Mouse (Mus musculus): ENCODE results near the gene Nisch. TPM values are rescaled to one million over a fixed set of nuclear protein-coding genes. Genes with fewer than 3 reads are reported as not detected.
A peak's percentile ranks its signal among the peaks of the same experiment; 100 is the strongest.

Nisch gene
- total and polyA plus RNA-seq, 2 experiments, result 66.7 to 152 TPM

DNA sequence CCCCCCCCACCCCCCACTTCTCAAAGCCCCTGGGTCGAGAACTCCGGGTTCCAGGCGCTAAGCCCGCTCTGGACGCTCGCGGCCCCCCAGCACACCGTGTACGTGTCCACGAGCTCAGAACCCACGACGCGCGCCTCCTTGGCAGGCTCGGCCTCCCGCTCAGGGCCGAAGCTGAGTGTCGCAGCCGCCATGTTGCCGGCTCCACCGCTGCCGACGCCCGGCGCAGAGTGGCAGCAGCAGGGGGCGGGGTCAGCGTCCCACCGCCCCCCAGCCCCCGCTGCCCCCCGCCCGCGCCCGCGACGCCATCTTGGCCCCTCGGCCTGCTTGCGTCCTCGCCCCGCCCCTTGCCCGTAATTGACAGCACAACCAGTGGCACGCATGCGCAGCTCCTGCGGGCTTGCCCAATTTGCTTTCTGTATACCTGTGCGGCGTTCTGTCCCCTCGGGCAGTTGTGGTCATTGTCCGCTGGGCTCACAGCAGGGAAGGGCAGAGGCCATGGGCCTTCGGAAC is 10.2 kb downstream of the Nisch start:
- peak; percentile 90 for DNase-seq (ENCODE audit: extremely low read depth, low read depth, low spot score)
- peaks cover 19% of the 10 kb centered on the region; the same call in 1 of the 2 replicates for H3K79me2 ChIP-seq (ENCODE audit: control insufficient read depth, insufficient read depth, low read length)
- H3K9ac ChIP-seq (ENCODE audit: low read depth, low read length), result peak overlapping the region; percentile 95
- no peaks in the 10 kb centered on the region for H3K27me3 ChIP-seq (ENCODE audit: control insufficient read depth, insufficient read depth, low read length)
- peaks cover 19% of the 10 kb centered on the region for H3K36me3 ChIP-seq (ENCODE audit: control insufficient read depth, insufficient read depth, low read length)
- under 1% methylated on average over 48 of the region's 48 CpGs for WGBS
- H3K4me1 ChIP-seq (ENCODE audit: control insufficient read depth, insufficient read depth, low read length), result peaks cover 11% of the 10 kb centered on the region; the same call in 1 of the 2 replicates
- peak overlapping the region; percentile 84 for H3K4me3 ChIP-seq (ENCODE audit: insufficient read depth, low read depth, low read length)
- peak overlapping the region; percentile 73 for H3K27ac ChIP-seq (replicated peaks; ENCODE audit: insufficient read depth, low read depth, low read length)
- no peak for TF ChIP-seq CTCF (IDR thresholded peaks at IDR 0.05; ENCODE audit: low read depth, low read length)
- 0 out of 2 replicates have a peak, but pooled peaks have one; percentile 65 for TF ChIP-seq POLR2A (IDR thresholded peaks at IDR 0.05; ENCODE audit: extremely low read depth, insufficient read depth, low read length)

- Histone ChIP-seq H3K4me3 (ENCODE audit: insufficient read depth, low read depth, low read length) (peak overlapping the region; percentile 84), H3K9ac (ENCODE audit: low read depth, low read length) (peak overlapping the region; percentile 95), H3K4me1 (ENCODE audit: control insufficient read depth, insufficient read depth, low read length) (peaks cover 11% of the 10 kb centered on the region; the same call in 1 of the 2 replicates), H3K27me3 (ENCODE audit: control insufficient read depth, insufficient read depth, low read length) (no peaks in the 10 kb centered on the region), H3K27ac (replicated peaks; ENCODE audit: insufficient read depth, low read depth, low read length) (peak overlapping the region; percentile 73), H3K36me3 (ENCODE audit: control insufficient read depth, insufficient read depth, low read length) (peaks cover 24% of the 10 kb centered on the region), H3K79me2 (ENCODE audit: control insufficient read depth, insufficient read depth, low read length) (peaks cover 19% of the 10 kb centered on the region; the same call in 1 of the 2 replicates)
- TF ChIP-seq POLR2A (IDR thresholded peaks at IDR 0.05; ENCODE audit: extremely low read depth, insufficient read depth, low read length), result no peak
- TF ChIP-seq CTCF (IDR thresholded peaks at IDR 0.05; ENCODE audit: low read depth, low read length), result no peak
- WGBS, result under 1% methylated on average over 39 of the region's 39 CpGs
- peak; percentile 39 for DNase-seq (ENCODE audit: extremely low read depth, low read depth, low spot score)
Observed at GRCm38 (mm10) chr14:31205562-31206467, 10.9 kb downstream of the Nisch start.

DNA sequence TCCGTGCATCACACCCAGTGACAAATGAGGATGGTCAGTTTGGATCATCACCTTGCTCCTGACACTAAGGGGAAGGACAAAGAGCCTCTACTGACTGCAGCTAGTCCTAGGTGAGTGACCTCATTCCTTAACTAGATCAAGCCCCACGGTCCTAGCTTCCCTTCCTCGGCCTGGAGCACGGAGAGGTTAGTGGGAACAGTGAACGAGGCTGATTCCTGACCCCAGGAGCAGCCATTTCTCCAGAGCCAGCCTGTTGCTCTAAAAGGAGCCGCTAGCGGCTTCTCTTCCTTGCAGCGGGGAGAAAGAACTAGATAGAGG is 11.5 kb downstream of the Nisch start:
- WGBS, result 11% methylated on average over 8 of the region's 8 CpGs
- Histone ChIP-seq H3K27me3 (ENCODE audit: control insufficient read depth, insufficient read depth, low read length) (no peaks in the 10 kb centered on the region), H3K79me2 (ENCODE audit: control insufficient read depth, insufficient read depth, low read length) (peaks cover 19% of the 10 kb centered on the region; the same call in 1 of the 2 replicates), H3K27ac (replicated peaks; ENCODE audit: insufficient read depth, low read depth, low read length) (peak overlapping the region; percentile 73), H3K9ac (ENCODE audit: low read depth, low read length) (peak overlapping the region; percentile 95), H3K36me3 (ENCODE audit: control insufficient read depth, insufficient read depth, low read length) (peaks cover 28% of the 10 kb centered on the region), H3K4me1 (ENCODE audit: control insufficient read depth, insufficient read depth, low read length) (peaks cover 11% of the 10 kb centered on the region; the same call in 1 of the 2 replicates), H3K4me3 (ENCODE audit: insufficient read depth, low read depth, low read length) (peak overlapping the region; percentile 84)
- DNase-seq (ENCODE audit: extremely low read depth, low read depth, low spot score), result peak; percentile 32
- TF ChIP-seq POLR2A (IDR thresholded peaks at IDR 0.05; ENCODE audit: extremely low read depth, insufficient read depth, low read length) (no peak), CTCF (IDR thresholded peaks at IDR 0.05; ENCODE audit: low read depth, low read length) (no peak)

DNA sequence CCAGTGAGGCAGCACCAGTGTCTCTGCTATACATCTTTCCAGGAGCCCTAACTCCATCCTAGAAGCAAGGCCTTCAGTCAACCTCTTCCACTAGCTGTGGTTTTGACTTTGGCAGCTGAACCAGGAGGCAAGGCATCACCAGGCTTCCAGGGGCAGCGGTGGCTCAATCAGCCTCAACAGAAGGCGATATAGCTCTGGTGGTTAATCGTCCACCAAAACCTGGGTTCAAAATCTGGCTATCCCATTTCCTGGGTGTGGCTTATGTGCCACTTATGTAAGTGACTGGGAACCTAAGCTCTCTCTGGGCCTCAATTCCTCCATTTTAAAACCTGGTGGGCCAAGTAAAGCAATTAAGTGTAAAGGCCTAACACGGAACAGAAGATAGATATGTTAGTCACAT is 11.9 kb downstream of the Nisch start:
- Histone ChIP-seq H3K4me1 (ENCODE audit: control insufficient read depth, insufficient read depth, low read length) (peaks cover 11% of the 10 kb centered on the region; the same call in 1 of the 2 replicates), H3K79me2 (ENCODE audit: control insufficient read depth, insufficient read depth, low read length) (peaks cover 19% of the 10 kb centered on the region; the same call in 1 of the 2 replicates), H3K36me3 (ENCODE audit: control insufficient read depth, insufficient read depth, low read length) (peaks cover 29% of the 10 kb centered on the region), H3K27me3 (ENCODE audit: control insufficient read depth, insufficient read depth, low read length) (no peaks in the 10 kb centered on the region), H3K4me3 (ENCODE audit: insufficient read depth, low read depth, low read length) (peak overlapping the region; percentile 84; the same call in 1 of the 2 replicates), H3K27ac (replicated peaks; ENCODE audit: insufficient read depth, low read depth, low read length) (no peak overlapping the region; the same call in 1 of the 2 replicates), H3K9ac (ENCODE audit: low read depth, low read length) (peak overlapping the region; percentile 95)
- TF ChIP-seq CTCF (IDR thresholded peaks at IDR 0.05; ENCODE audit: low read depth, low read length) (no peak), POLR2A (IDR thresholded peaks at IDR 0.05; ENCODE audit: extremely low read depth, insufficient read depth, low read length) (no peak)
- DNase-seq (ENCODE audit: extremely low read depth, low read depth, low spot score), result peak; percentile 37
- WGBS, result 24% methylated on average over 4 of the region's 4 CpGs

GRCm38 (mm10) chr14:31200038-31200437 is 16.7 kb downstream of the Nisch start:
- peaks cover 34% of the 10 kb centered on the region for H3K36me3 ChIP-seq (ENCODE audit: control insufficient read depth, insufficient read depth, low read length)
- peaks cover 15% of the 10 kb centered on the region for H3K4me1 ChIP-seq (ENCODE audit: control insufficient read depth, insufficient read depth, low read length)
- H3K9ac ChIP-seq (ENCODE audit: low read depth, low read length), result no peak overlapping the region
- H3K27ac ChIP-seq (replicated peaks; ENCODE audit: insufficient read depth, low read depth, low read length), result no peak overlapping the region
- H3K4me3 ChIP-seq (ENCODE audit: insufficient read depth, low read depth, low read length), result no peak overlapping the region
- DNase-seq (ENCODE audit: extremely low read depth, low read depth, low spot score), result no peak
- TF ChIP-seq POLR2A (IDR thresholded peaks at IDR 0.05; ENCODE audit: extremely low read depth, insufficient read depth, low read length), result no peak
- no peak for TF ChIP-seq CTCF (IDR thresholded peaks at IDR 0.05; ENCODE audit: low read depth, low read length)
- peaks cover 9% of the 10 kb centered on the region; the same call in 1 of the 2 replicates for H3K79me2 ChIP-seq (ENCODE audit: control insufficient read depth, insufficient read depth, low read length)
- 78% methylated on average over 3 of the region's 3 CpGs for WGBS
- H3K27me3 ChIP-seq (ENCODE audit: control insufficient read depth, insufficient read depth, low read length), result no peaks in the 10 kb centered on the region

All from liver, adult 2 months (tissue).